Mouse (Mus musculus): ENCODE data around the gene Zfp605.

DNA sequence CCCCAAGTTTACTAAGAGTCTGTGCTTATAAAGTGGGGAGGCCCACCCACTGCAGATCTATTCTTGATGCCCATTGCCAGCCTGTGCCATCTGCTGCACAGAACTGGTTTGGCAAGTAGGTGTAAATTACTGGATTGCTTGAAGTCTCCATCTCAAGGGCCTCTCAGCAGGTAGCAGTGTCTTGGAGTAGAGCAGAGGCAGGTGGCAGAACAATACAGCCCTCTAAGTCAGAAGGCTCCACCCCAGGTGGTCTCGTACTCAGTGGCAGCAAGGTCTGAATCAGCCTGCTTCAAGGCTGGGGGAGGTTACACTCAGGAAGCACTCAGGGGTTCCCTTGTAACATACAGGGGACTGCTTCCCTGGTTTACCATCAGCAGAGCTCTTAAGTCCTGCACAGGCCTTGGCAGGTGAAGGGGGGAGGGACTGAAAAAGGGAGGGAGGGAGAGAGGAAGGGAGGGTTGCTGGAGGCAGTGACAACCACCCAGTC lies 10.9 kb upstream of the Zfp605 start:
- TF ChIP-seq CTCF (IDR thresholded peaks at IDR 0.05; ENCODE audit: borderline replicate concordance, control insufficient read depth, extremely low read depth, insufficient read depth, low read length, poor library complexity) = no peak
- TF ChIP-seq POLR2A (IDR thresholded peaks at IDR 0.05; ENCODE audit: control insufficient read depth, extremely low read depth, insufficient read depth, low read length, poor library complexity) = no peak; the same call in 1 of the 2 replicates
